Mouse (Mus musculus) hindbrain, embryonic 15.5 days (tissue): Measurements from ENCODE around the gene Clcn3. TPM values are rescaled to one million over a fixed set of nuclear protein-coding genes. Genes with fewer than 3 reads are reported as not detected.
"Not testable (repeated sequence)": the region's sequence is repeated elsewhere in the genome, so short reads cannot be mapped to it uniquely, and the experiment has no call there.

Source experiments
- ATAC-seq: fragments of 200-750 bp; cut with Nextera tagmentation; 2 replicates; pipeline ENCODE4 v1.8.0; 2017; ENCODE audit warnings: low read depth, moderate number of reproducible peaks, moderate TSS enrichment; ENCODE audit not compliant: low FRiP score
- H3K27ac ChIP-seq: fragments of 300-500 bp; sonication (generic); replicated peaks from 2 replicates; pipeline ENCODE4 v1.5.1; 2015; ENCODE audit warnings: mild to moderate bottlenecking, inconsistent platforms
- H3K27me3 ChIP-seq: fragments of 300-500 bp; sonication (generic); 2 replicates; pipeline ENCODE4 v1.6.1; 2015; ENCODE audit warnings: control low read depth, inconsistent platforms
- H3K36me3 ChIP-seq: fragments of 300-500 bp; sonication (generic); 2 replicates; pipeline ENCODE4 v1.6.1; 2015; ENCODE audit warnings: control low read depth, inconsistent platforms
- H3K4me1 ChIP-seq: fragments of 300-500 bp; sonication (generic); replicated peaks from 2 replicates; pipeline ENCODE4 v1.6.1; 2015; ENCODE audit warnings: control low read depth, inconsistent platforms
- H3K4me2 ChIP-seq: fragments of 300-500 bp; sonication (generic); 2 replicates; pipeline ENCODE4 v1.6.1; 2015; ENCODE audit warnings: moderate library complexity, mild to moderate bottlenecking, inconsistent platforms
- H3K4me3 ChIP-seq: fragments of 300-500 bp; sonication (generic); 2 replicates; pipeline ENCODE4 v1.5.1; 2015; ENCODE audit warnings: mild to moderate bottlenecking, inconsistent platforms
- H3K9ac ChIP-seq: fragments of 300-500 bp; sonication (generic); 2 replicates; pipeline ENCODE4 v1.6.1; 2015; ENCODE audit warnings: inconsistent platforms
- H3K9me3 ChIP-seq: fragments of 300-500 bp; sonication (generic); 2 replicates; pipeline ENCODE4 v1.6.1; 2016; ENCODE audit warnings: control low read depth, inconsistent platforms
- WGBS: fragments of 180-500 bp; shearing (Covaris S2); methylation state at CpG from one replicate; pipeline ENCODE4 v1.1.7; 2015; 5-methylcytosine and 5-hydroxymethylcytosine counted together
- polyA plus RNA-seq: library from polyadenylated mRNA; unstranded; fragments of >200 nt; fragmentation: Nextera tagmentation; extraction: Ambion mirVana; gene quantifications from 2 replicates; pipeline ENCODE4 v1.2.1, GENCODE M21; 2015

The Clcn3 gene
- polyA plus RNA-seq = 69.4 and 69.8 TPM in 2 replicates

GRCm38 (mm10) chr8:60982701-60983687, at the start of gene Clcn3:
TSS of gene Clcn3 (minus strand) at chr8:60983300.
- H3K27ac ChIP-seq = peak within 1 kb of the TSS; percentile 91
- no peaks in the 10 kb centered on the region for H3K27me3 ChIP-seq
- H3K36me3 ChIP-seq = no peaks in the 10 kb centered on the region
- no peaks in the 10 kb centered on the region for H3K9me3 ChIP-seq
- H3K4me1 ChIP-seq = peaks cover 21% of the 10 kb centered on the region
- peak; percentile 100 for ATAC-seq
- peak within 1 kb of the TSS; percentile 92 for H3K9ac ChIP-seq
- peak within 1 kb of the TSS; percentile 96 for H3K4me3 ChIP-seq
- peak within 1 kb of the TSS; percentile 93 for H3K4me2 ChIP-seq
- WGBS = under 1% methylated on average over 101 of the region's 101 CpGs

DNA sequence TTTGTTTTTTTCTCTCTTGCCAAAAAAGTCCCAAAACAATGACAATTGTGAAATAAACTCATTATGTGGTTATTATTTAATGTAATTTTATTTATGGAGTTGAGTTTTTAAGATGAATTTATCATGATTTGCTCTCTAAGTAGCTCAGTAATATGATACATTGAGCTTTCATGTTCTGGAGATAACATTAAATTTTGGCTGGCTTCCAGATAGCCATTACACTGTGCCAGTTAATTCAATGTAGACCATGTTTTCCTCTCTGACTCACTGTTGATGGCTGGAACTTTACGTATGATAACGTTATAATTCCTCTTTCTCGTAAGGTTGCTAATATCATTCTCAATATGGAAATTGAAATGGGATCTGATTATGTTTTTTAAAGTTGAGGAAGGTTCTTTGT, 13.4 kb upstream of the Clcn3 start:
- Histone ChIP-seq H3K27ac (no peak overlapping the region), H3K4me2 (no peak overlapping the region), H3K36me3 (no peaks in the 10 kb centered on the region), H3K27me3 (no peaks in the 10 kb centered on the region), H3K4me1 (peaks cover 22% of the 10 kb centered on the region), H3K9ac (no peak overlapping the region), H3K9me3 (no peaks in the 10 kb centered on the region), H3K4me3 (no peak overlapping the region)
- 84% methylated on average over 3 of the region's 3 CpGs for WGBS
- ATAC-seq = no peak

GRCm38 (mm10) chr8:60993639-60993986, 10.5 kb upstream of the Clcn3 start:
- Histone ChIP-seq H3K4me3 (peak overlapping the region; percentile 96), H3K36me3 (no peaks in the 10 kb centered on the region), H3K4me1 (peaks cover 22% of the 10 kb centered on the region), H3K27me3 (no peaks in the 10 kb centered on the region), H3K4me2 (peak overlapping the region; percentile 90), H3K9ac (peak overlapping the region; percentile 86), H3K27ac (peak overlapping the region; percentile 92), H3K9me3 (no peaks in the 10 kb centered on the region)
- peak; percentile 44; the same call in 1 of the 2 replicates for ATAC-seq
- WGBS = 7% methylated on average over 12 of the region's 12 CpGs

- Histone ChIP-seq H3K4me3 (peak within 1 kb of the TSS; percentile 96), H3K9ac (peak within 1 kb of the TSS; percentile 86), H3K4me1 (peaks cover 22% of the 10 kb centered on the region), H3K9me3 (no peaks in the 10 kb centered on the region), H3K36me3 (no peaks in the 10 kb centered on the region), H3K27me3 (no peaks in the 10 kb centered on the region), H3K27ac (peak within 1 kb of the TSS; percentile 92), H3K4me2 (peak within 1 kb of the TSS; percentile 90)
- 0% methylated on average over 57 of the region's 57 CpGs for WGBS
- peak; percentile 97 for ATAC-seq
Observed at GRCm38 (mm10) chr8:60992910-60993638, 10.0 kb upstream of the Clcn3 start, which contains the start of gene Nek1. TSS of gene Nek1 (plus strand) at chr8:60993195.

- Histone ChIP-seq H3K4me1 (peaks cover 22% of the 10 kb centered on the region), H3K27me3 (no peaks in the 10 kb centered on the region), H3K9me3 (no peaks in the 10 kb centered on the region), H3K27ac (peak overlapping the region; percentile 92), H3K4me2 (peak overlapping the region; percentile 90), H3K4me3 (peak overlapping the region; percentile 96), H3K36me3 (no peaks in the 10 kb centered on the region), H3K9ac (peak overlapping the region; percentile 69)
- no peak for ATAC-seq
- WGBS = 2% methylated on average over 16 of the region's 16 CpGs
Observed at GRCm38 (mm10) chr8:60992561-60992909, 9.4 kb upstream of the Clcn3 start.

DNA sequence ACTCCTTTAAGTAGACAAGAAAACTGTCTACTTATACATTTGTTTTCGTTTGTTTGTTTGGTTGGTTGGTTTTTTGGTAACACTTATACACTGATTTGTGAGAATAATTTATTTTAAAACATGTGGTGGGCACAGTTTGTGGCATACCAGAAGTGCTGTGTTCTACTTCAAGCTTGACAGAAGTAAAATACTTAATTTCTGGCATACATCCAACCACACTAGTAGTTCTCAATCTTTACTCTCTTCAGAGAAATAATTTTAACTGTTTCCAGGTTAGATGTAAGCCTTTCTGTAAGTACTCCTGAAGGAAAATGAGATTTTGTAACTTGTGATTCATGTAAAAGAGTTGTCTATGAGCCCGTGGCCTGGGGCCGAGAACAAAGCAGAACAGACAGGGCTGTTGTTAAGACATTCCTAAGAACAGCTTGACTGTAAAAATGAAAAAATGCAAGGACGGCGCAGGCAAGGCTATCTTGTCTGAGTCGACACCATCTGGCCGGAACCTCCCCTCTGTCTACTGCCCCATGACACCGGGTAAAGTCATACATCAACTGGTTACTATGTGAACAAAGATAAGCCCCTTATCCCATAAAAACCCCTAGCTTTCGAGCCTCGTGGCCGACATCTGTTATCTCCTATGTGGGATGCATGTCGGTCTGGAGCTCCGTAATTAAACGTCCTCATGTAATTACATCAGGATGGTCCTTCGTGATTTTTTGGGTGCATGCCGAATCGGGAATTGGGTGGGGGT, 1.3 kb upstream of the Clcn3 start:
- 92% methylated on average over 17 of the region's 17 CpGs for WGBS
- H3K9ac ChIP-seq, H3K4me3 ChIP-seq, H3K27ac ChIP-seq, H3K9me3 ChIP-seq, H3K27me3 ChIP-seq, ATAC-seq, H3K36me3 ChIP-seq: not testable (repeated sequence)
- peaks cover 21% of the 10 kb centered on the region for H3K4me1 ChIP-seq
- H3K4me2 ChIP-seq = peak overlapping the region; percentile 93; the same call in 1 of the 2 replicates

DNA sequence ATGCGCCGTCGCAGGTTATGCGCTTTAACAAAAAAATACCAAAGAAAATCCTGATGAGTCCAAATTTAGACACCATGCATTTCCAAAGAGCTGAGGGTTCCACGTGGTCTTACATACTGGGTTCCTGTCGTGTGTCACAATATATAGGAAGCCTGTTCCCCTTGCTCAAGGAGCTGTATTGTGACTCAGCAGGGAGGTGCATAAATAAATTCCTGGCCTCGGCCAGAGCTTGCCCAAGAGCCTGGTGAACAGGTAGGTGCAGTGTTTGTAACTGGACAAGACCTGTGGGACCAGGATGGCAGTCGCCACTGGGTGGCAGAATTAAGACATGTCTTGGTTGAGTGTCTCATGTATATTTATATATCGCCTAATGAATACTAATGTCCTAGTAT, 584 bp upstream of the Clcn3 start:
- 4% methylated on average over 9 of the region's 9 CpGs for WGBS
- H3K27ac ChIP-seq = peak overlapping the region; percentile 91

DNA sequence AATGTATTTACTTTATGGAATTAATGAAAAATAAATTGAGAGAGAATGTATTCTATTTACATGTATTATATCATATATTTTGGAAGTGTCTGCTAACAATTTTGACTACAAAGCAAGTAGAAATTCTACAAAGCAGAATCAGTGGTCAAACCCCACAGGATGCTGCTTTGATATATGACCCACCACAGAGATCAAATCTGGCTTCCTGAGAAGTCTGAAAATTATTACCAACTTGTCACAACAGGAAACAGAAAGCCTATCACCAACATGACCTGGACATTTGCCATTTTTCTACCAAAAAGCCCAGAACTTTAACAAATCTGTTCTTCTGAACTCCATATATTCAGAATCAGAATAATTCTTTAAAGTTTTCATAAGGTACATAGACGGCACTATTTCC, 1.7 kb downstream of the Clcn3 start:
- H3K4me1 ChIP-seq = peaks cover 21% of the 10 kb centered on the region
- no peaks in the 10 kb centered on the region for H3K9me3 ChIP-seq
- no peaks in the 10 kb centered on the region for H3K27me3 ChIP-seq
- ATAC-seq = no peak
- no peaks in the 10 kb centered on the region for H3K36me3 ChIP-seq
- no peak overlapping the region for H3K9ac ChIP-seq
- 44% methylated on average over 1 of the region's 1 CpGs for WGBS
- peak overlapping the region; percentile 93 for H3K4me2 ChIP-seq
- H3K27ac ChIP-seq = no peak overlapping the region
- H3K4me3 ChIP-seq = peak overlapping the region; percentile 96; the same call in 1 of the 2 replicates

More for the DNA sequence above, 584 bp upstream of the Clcn3 start:
- H3K27me3 ChIP-seq = no peaks in the 10 kb centered on the region
- H3K9ac ChIP-seq = peak overlapping the region; percentile 92
- no peaks in the 10 kb centered on the region for H3K9me3 ChIP-seq
- peak overlapping the region; percentile 96 for H3K4me3 ChIP-seq
- no peak; the same call in 1 of the 2 replicates for ATAC-seq
- H3K4me1 ChIP-seq = peaks cover 21% of the 10 kb centered on the region
- H3K4me2 ChIP-seq = peak overlapping the region; percentile 93
- H3K36me3 ChIP-seq = no peaks in the 10 kb centered on the region

- H3K9me3 ChIP-seq = no peaks in the 10 kb centered on the region
- no peak overlapping the region for H3K4me3 ChIP-seq
- H3K4me2 ChIP-seq = no peak overlapping the region
- no peak overlapping the region for H3K27ac ChIP-seq
- no peak overlapping the region for H3K9ac ChIP-seq
- ATAC-seq = no peak
- H3K4me1 ChIP-seq = peaks cover 21% of the 10 kb centered on the region
- no peaks in the 10 kb centered on the region for H3K36me3 ChIP-seq
- H3K27me3 ChIP-seq = no peaks in the 10 kb centered on the region
- 84% methylated on average over 5 of the region's 5 CpGs for WGBS
Observed at GRCm38 (mm10) chr8:60978496-60978895, 4.6 kb downstream of the Clcn3 start.

DNA sequence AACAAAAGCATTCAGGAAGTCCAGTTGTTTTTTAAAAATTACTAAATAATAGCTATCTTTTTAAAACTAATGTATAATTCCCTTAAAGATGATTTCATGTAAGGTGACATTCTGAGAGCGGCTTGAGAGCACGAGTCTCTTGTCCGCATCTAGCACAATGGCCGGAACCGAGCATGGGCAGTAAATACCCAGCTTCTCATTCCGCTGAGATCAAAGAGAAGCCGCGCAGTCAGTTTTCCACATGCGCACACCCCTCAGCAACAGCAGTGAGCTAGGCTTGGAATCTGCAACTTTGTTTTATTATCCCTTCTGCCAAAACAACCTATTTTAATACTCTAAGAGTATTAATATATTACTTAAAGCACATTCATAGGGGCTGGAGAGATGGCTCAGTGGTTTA, 6.3 kb downstream of the Clcn3 start:
- Histone ChIP-seq H3K4me2 (no peak overlapping the region), H3K4me1 (peaks cover 16% of the 10 kb centered on the region), H3K27ac (no peak overlapping the region), H3K9ac (no peak overlapping the region), H3K36me3 (no peaks in the 10 kb centered on the region), H3K9me3 (no peaks in the 10 kb centered on the region), H3K4me3 (no peak overlapping the region), H3K27me3 (no peaks in the 10 kb centered on the region)
- WGBS = 83% methylated on average over 9 of the region's 9 CpGs
- no peak for ATAC-seq

DNA sequence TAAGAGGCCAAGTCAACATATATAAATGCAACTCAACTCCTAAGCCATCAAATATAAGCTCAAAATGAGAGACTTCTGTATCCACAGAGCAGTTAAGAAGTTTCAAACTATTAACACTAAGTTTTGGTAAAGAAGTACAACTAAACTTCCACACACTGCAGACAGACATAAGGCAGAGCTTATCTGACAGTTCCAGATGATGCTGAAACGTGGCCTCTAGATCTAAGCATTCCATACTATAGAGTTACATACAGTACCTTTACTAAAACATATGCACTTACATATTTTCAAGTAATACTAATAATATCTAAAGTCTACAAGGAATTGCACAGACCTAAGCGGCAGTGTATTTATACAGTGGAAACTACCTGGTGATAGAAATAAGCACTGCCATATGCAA, 8.3 kb downstream of the Clcn3 start:
- no peak for ATAC-seq
- no peak overlapping the region for H3K4me3 ChIP-seq
- no peaks in the 10 kb centered on the region for H3K27me3 ChIP-seq
- H3K4me2 ChIP-seq = no peak overlapping the region
- H3K9me3 ChIP-seq = no peaks in the 10 kb centered on the region
- WGBS = 91% methylated on average over 2 of the region's 2 CpGs
- 0 out of 2 replicates have a peak, but pooled peaks cover 3% of the 10 kb centered on the region for H3K4me1 ChIP-seq
- H3K36me3 ChIP-seq = no peaks in the 10 kb centered on the region
- no peak overlapping the region for H3K9ac ChIP-seq
- H3K27ac ChIP-seq = no peak overlapping the region
